Mouse (Mus musculus) frontal cortex, postnatal 25 days (tissue): ENCODE data around the gene Sox5.

Source experiments
- DNase-seq, 2 experiments: peaks; one replicate each; pipeline ENCODE4 v3.0.0; 2022; ENCODE audit warnings: low spot score in 2 of 2

Gene Sox5

DNA sequence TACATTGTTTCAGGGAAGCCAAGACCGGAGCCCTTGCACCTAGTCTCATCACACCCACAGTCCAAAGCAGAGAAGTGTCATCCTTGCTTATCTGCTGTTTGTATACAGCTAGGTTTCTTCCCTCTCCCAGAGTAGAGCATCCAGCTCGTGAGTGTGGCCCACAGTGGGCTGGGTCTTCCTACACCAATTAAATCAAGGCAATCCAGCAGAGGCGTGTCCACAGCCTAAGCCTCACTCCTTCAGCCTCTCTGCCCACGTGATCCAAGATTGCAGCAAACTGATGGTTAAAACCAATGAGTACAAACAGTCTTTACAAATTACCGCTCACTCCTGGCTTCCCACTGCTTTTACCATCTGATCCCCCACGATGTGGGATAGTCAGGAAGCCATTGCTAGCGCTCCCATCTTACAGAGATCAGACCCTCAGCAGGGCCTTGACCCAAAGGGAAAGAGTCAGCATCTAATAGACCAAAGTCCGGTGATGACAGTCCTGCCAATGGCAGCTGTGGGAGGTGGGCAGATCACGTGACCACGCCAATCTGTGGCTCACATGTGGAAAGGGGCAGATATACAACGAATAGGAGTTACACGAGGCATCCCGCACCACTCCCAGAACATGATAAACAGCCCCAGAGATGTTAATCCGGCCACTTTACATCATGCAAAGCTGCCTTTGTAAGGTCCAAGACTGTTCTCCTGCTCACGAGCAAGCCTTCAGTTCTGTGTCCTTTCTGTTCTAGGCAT, 9.4 kb downstream of the Sox5 start:
- no peak for DNase-seq

DNA sequence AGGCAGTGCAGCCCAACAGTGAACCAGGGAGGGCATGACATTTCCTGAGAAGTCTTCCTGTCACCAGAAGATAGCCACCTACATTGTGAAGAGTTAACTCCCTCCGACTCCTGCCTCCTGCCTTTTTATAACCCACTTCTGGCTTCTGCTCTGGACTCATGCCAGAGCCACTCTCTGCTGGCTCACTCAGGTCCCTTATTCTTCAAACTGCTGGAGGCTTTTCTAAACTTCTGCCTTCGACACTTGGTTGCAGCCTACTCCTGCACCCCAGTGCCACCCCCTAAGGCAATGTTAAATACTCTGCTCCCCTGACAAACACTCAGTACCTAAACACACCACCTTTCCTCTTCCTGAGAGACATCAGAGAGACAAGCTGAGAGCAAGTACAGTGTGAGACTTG, 12.7 kb downstream of the Sox5 start:
- no peak for DNase-seq

DNA sequence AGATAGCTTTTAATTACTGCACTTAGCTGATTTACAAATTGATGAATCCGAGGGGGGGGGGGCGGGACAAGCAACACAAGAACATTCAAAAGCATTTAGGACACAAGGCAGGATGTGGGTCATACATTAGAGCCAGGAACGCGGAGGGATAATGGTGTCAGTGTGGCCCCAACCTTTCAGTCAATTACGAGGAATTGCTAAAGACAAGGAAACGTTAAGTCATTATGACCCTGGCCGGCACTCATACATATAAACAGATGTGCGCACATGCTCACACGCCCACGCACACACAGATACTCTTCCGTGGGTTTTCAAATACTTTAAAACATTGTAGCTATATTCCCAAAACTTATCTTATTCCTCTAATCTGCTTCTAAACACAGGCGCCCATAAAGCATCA, 19.9 kb downstream of the Sox5 start:
- no peak for DNase-seq

DNA sequence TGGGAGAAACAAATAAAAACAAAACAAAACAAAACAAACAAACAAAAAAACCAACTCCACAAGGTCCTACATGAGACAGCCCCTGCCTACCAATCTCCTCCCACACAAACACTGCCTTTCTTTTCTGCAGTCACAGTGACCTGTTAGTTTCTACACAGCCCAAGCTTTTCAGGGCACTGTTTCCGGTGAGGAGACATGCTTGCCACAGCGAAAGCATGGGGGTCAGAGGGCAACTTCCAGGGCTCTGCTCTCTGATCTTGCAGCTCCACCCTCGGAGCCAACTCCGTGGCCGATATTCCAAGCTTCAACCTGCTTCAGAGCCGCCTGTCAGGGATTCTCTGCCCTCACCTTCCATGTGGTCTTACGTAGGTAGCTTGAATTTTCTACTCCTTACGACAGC, 22.6 kb downstream of the Sox5 start:
- DNase-seq: no peak

GRCm38 (mm10) chr6:144757414-144757813, 24.4 kb downstream of the Sox5 start:
- no peak for DNase-seq

GRCm38 (mm10) chr6:144756444-144756843, 25.3 kb downstream of the Sox5 start:
- DNase-seq: no peak

- DNase-seq: no peak
Observed at GRCm38 (mm10) chr6:144755304-144755703, 26.5 kb downstream of the Sox5 start.

DNA sequence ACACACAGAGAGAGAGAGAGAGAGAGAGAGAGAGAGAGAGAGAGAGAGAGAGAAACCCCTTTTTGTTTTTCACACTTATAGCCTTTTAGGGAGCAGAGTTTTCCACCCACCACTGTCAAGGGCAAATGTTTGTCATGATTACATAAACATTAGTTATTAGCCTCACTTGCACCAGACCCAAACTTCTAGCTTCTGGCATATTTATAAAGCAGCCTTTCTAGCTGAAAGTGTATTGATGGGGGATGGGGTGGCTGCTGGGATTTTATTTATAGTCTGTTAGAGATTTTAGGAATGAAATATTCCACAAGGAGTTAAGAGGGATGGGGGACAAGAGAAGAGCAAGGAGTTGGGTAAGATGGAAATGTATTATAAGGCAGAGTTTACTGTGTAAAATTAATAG, 27.4 kb downstream of the Sox5 start:
- DNase-seq: no peak

GRCm38 (mm10) chr6:144753963-144754296, 27.8 kb downstream of the Sox5 start:
- no peak for DNase-seq

DNA sequence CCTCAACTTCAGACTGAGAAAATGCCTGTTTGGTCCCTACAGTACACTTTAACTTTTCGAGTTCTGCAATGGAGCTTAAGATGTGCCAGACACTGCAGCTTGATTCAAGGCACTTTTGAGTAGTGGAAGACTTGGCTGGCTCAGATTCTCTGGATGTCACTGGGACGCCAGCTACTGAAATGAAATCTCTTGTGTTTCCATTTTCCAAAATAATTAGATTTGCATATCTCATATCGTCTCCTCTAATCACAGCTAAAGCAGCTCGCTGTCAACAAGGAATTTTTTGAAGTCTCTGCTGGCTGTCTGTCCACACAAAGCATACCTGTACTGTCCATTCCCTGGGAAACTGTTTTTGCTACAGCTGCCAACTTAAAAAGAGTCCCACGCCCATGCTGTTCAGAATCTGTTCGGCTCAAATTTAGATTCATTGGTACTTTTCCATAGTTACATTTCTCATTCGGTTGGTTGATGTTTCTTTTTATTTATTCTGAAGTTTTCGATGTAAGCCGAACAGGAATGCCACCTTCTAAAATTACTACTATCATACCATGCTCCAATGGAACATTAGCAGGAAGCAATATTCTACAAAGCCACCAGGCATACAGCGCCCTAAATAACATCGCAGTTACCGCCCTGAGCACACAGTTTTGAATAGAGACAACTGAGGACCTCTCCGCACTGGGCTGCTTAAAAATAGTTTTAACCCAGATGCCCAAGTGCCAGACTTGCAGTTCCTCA, 28.4 kb downstream of the Sox5 start:
- no peak for DNase-seq

- DNase-seq: no peak
Observed at GRCm38 (mm10) chr6:144751581-144751980, 30.2 kb downstream of the Sox5 start.

GRCm38 (mm10) chr6:144750197-144750596, 31.6 kb downstream of the Sox5 start:
- DNase-seq: no peak

DNA sequence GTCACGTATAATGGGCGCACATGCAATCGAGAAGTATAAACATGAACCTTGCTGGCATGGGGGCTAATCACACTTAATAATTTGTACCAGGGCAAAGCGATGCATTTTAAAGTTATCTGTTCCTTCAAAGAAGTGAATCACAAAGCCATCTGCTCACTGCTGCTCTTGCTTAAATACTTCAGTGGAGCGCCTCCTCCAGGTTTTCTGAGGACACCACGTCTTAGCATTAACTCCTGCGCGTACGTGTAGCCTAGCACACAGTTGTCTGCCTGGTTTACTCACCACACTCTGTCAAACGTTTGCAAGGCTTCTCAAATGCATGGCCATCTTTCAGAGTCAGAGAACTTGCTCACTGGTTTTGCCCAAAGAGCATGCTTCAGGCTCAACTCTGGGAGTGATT, 35.3 kb downstream of the Sox5 start:
- no peak for DNase-seq

GRCm38 (mm10) chr6:144742559-144742958, 39.2 kb downstream of the Sox5 start:
- no peak for DNase-seq

GRCm38 (mm10) chr6:144741080-144741655, 40.6 kb downstream of the Sox5 start:
- no peak for DNase-seq

- DNase-seq: no peak
Observed at GRCm38 (mm10) chr6:144740343-144740742, 41.4 kb downstream of the Sox5 start.

- DNase-seq: no peak
Observed at GRCm38 (mm10) chr6:144739753-144740152, 42.0 kb downstream of the Sox5 start.

- DNase-seq: no peak
Observed at GRCm38 (mm10) chr6:144737786-144738185, 44.0 kb downstream of the Sox5 start.

- DNase-seq: no peak
Observed at GRCm38 (mm10) chr6:144731251-144731970, 50.4 kb downstream of the Sox5 start.

DNA sequence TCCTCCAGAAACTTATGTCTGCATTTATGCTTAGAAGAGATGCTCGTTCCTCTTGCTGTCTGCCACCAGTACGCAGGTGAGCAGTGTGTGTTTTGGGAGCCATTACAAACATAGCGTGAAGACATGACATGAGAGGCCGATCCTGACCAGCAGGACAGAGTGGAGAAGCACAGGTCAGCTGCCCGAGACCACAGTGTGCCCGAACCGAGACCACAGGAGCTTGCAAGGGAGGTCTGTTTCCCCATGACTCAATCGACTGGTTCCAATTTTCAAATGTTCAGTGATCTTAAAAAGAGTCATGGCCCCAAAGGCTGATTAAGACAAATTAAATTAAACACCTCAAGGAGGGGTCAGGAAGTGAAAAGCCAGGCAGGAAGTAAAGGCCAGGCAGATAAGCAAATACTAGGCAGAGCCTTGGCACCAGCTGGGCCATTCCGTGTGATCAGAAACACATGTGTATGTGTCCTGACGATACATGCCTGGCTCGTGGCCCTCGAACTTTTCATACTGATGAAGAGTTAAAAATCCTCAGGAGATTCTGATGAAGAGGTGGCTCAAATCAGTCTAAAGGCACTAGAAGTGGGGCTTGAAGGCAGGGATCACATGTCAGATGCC, 58.1 kb downstream of the Sox5 start:
- DNase-seq: no peak

GRCm38 (mm10) chr6:144723024-144723423, 58.8 kb downstream of the Sox5 start:
- DNase-seq: no peak

DNA sequence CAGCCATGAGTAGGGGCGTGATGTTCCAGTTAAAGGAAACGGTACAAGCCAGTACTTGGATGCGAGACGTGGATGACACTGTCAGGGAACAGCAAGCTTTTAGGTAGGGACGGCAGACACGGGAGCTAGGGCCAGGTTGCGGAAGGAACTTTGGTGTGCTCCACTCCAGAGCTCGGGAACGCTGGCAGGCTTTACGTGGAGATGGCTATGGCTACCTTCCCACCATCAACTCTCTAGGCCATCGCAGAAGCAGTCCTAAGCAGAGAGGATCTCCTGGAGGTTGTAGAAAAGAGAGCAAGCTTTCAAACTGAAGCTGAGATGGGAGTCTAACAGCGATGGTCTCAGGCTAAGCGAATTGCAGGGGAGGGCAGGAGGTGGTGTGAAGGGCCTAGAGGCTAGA, 60.9 kb downstream of the Sox5 start:
- DNase-seq: no peak
